Mouse (Mus musculus): Measurements from ENCODE around the gene Cabp4. TPM values are rescaled to one million over a fixed set of nuclear protein-coding genes. Genes with fewer than 3 reads are reported as not detected.

Cabp4 gene
- polyA plus RNA-seq, 1 experiment = 0.10 TPM

DNA sequence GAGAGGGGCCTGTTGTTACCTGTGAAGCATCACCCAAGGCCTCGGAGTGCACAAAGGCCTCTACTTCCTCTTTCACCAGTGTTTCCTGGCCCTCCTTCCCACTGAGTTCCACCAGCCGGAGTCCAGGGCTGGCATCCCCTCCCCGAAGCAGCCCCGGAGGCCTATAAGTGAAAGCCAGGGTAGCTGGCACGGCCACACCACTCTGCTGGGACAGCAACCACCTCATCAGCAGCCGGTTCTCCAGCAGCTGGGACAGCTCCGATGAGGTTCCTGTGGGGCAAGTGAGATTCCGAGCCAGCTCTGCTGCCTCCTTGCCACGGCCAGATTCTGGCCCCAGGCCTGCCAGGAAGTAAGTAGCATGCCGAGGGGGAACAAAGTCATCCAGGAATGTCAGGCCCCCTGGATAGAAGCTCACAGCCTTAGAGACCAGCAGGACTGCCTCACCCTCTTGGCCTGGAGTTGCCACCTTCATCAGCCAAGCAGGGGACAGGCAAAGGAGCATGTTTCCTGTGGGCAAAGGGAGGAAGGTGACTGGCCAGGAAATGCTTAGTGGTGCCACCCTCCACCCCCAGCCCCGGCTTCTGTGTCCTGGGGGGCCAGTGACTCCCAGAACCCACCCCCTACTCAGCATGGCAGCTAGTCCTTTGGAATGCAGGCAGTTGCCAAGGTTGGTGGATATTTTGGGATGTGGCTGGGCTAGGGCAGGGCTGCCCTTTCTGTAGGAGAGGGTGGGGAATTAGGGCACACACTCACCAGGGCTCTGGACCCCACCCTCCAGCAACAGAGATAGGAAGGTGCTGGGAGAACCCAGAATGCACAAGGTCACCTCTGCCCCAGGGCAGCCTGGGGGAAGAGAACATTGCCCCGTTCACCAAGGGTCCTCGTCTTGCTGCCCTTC, 27.8 kb upstream of the Cabp4 start:
- Histone ChIP-seq H3K4me2 (ENCODE audit: low read depth) (peak overlapping the region; percentile 56), H3K4me3 (no peak overlapping the region), H3K36me3 (ENCODE audit: control insufficient read depth, insufficient read depth) (no peaks in the 10 kb centered on the region), H3ac (ENCODE audit: control insufficient read depth, insufficient read length) (no peak overlapping the region), H3K79me2 (ENCODE audit: control insufficient read depth, insufficient read depth) (no peaks in the 10 kb centered on the region), H3K27me3 (ENCODE audit: control insufficient read depth, insufficient read depth, insufficient read length) (no peaks in the 10 kb centered on the region)
- TF ChIP-seq SRF (IDR thresholded peaks at IDR 0.05; ENCODE audit: control insufficient read depth, insufficient read length, low read depth) (no peak), TCF12 (IDR thresholded peaks at IDR 0.05; ENCODE audit: insufficient read depth, poor library complexity, severe bottlenecking) (no peak), POLR2A (IDR thresholded peaks at IDR 0.05; ENCODE audit: insufficient read length, low read depth) (peak; percentile 27), MYOD1 (IDR thresholded peaks at IDR 0.05; ENCODE audit: control insufficient read depth in 1 of 3, insufficient read length in 2 of 3, low read depth in 2 of 3) (peak in 1 of 3 experiments; percentile 51), MYOG (IDR thresholded peaks at IDR 0.05; ENCODE audit: control insufficient read depth in 1 of 3, insufficient read depth in 1 of 3, insufficient read length in 2 of 3, low read depth in 2 of 3) (peak in 1 of 3 experiments; percentile 71), CEBPB (IDR thresholded peaks at IDR 0.05; ENCODE audit: insufficient read depth, poor library complexity, severe bottlenecking) (no peak), USF1 (IDR thresholded peaks at IDR 0.05; ENCODE audit: low read depth) (no peak), E2F4 (IDR thresholded peaks at IDR 0.05; ENCODE audit: insufficient read depth) (no peak), MAX (IDR thresholded peaks at IDR 0.05; ENCODE audit: low read depth) (no peak), REST (IDR thresholded peaks at IDR 0.05; ENCODE audit: insufficient read depth, insufficient read length) (no peak), POLR2AphosphoS2 (IDR thresholded peaks at IDR 0.05; ENCODE audit: insufficient read length, low read depth) (peak; percentile 44)

DNA sequence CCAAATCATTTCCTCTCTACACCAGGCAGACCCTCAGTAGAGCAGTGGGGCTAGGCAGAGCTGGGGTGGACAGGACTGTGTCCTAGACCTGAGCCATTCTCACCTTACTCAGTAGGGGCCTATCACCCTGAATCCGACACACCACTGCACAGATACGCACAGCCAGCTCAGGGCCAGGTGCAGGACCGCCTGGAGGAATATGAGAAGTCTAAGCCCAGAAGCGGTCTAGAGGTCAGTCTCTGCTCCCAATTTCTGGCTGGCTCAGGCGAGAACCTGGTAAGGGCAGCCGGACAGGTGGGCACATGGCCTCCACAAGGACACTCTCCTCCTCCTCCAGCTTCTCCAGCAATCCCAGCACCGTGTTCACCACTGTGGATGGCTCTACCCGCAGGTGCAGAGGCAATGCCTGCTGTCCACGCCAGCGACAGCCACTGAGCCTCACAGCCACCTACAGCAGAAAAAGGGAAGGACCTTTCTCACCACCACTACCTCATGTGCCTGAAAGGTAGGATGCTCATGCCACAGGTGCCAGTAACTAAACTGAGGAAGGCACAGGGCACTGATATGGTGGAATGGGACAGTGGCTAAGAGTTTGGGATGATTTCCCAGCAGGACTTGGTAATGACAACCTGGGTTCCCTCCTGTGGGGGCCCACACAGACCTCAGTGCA, 27.0 kb upstream of the Cabp4 start:
- TF ChIP-seq SRF (IDR thresholded peaks at IDR 0.05; ENCODE audit: control insufficient read depth, insufficient read length, low read depth) = no peak
- peak in 1 of 3 experiments; percentile 17 for TF ChIP-seq MYOD1 (IDR thresholded peaks at IDR 0.05; ENCODE audit: control insufficient read depth in 1 of 3, insufficient read length in 2 of 3, low read depth in 2 of 3)
- peak; percentile 6 for TF ChIP-seq POLR2A (IDR thresholded peaks at IDR 0.05; ENCODE audit: insufficient read length, low read depth)
- no peaks in the 10 kb centered on the region for H3K36me3 ChIP-seq (ENCODE audit: control insufficient read depth, insufficient read depth)
- H3K27me3 ChIP-seq (ENCODE audit: control insufficient read depth, insufficient read depth, insufficient read length) = no peaks in the 10 kb centered on the region
- H3K4me3 ChIP-seq = no peak overlapping the region
- H3K4me2 ChIP-seq (ENCODE audit: low read depth) = peak overlapping the region; percentile 56
- H3K79me2 ChIP-seq (ENCODE audit: control insufficient read depth, insufficient read depth) = no peaks in the 10 kb centered on the region
- H3ac ChIP-seq (ENCODE audit: control insufficient read depth, insufficient read length) = no peak overlapping the region

- Histone ChIP-seq H3ac (ENCODE audit: control insufficient read depth, insufficient read length) (peak overlapping the region; percentile 27), H3K4me3 (peak overlapping the region; percentile 27), H3K4me2 (ENCODE audit: low read depth) (peak overlapping the region; percentile 92), H3K36me3 (ENCODE audit: control insufficient read depth, insufficient read depth) (no peaks in the 10 kb centered on the region), H3K79me2 (ENCODE audit: control insufficient read depth, insufficient read depth) (no peaks in the 10 kb centered on the region), H3K27me3 (ENCODE audit: control insufficient read depth, insufficient read depth, insufficient read length) (no peaks in the 10 kb centered on the region)
- TF ChIP-seq CEBPB (IDR thresholded peaks at IDR 0.05; ENCODE audit: insufficient read depth, poor library complexity, severe bottlenecking) (no peak), MYOD1 (IDR thresholded peaks at IDR 0.05; ENCODE audit: control insufficient read depth in 1 of 3, insufficient read length in 2 of 3, low read depth in 2 of 3) (peak in 1 of 3 experiments; percentile 19)
Observed at GRCm38 (mm10) chr19:4169810-4170209, 26.0 kb upstream of the Cabp4 start.

DNA sequence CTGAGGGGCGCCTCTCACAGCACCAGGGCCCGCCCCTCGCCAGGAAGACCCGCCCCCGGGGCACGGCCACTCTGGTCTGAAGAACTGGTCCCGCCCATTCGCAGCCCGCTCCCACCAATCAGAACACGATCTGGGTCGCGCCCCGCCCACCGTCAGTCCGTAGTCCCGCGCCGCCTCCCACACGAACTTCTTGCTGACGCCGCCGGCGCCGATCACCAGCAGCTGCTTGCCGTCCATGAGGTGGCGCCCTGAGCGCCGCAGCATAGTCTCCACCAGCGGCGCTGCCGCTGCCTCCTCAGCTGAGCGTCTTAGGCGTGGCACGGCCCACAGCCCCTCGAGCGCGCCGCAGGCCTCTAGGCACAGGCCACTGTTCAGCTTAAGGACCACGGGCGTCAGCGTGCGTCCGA, 25.5 kb upstream of the Cabp4 start:
- Histone ChIP-seq H3K27me3 (ENCODE audit: control insufficient read depth, insufficient read depth, insufficient read length) (no peaks in the 10 kb centered on the region), H3K79me2 (ENCODE audit: control insufficient read depth, insufficient read depth) (no peaks in the 10 kb centered on the region), H3K4me2 (ENCODE audit: low read depth) (peak overlapping the region; percentile 92), H3K36me3 (ENCODE audit: control insufficient read depth, insufficient read depth) (no peaks in the 10 kb centered on the region), H3ac (ENCODE audit: control insufficient read depth, insufficient read length) (peak overlapping the region; percentile 27), H3K4me3 (peak overlapping the region; percentile 27)
- TF ChIP-seq TCF12 (IDR thresholded peaks at IDR 0.05; ENCODE audit: insufficient read depth, poor library complexity, severe bottlenecking) = no peak
- TF ChIP-seq MYOD1 (IDR thresholded peaks at IDR 0.05; ENCODE audit: control insufficient read depth in 1 of 3, insufficient read length in 2 of 3, low read depth in 2 of 3) = peak in 2 of 3 experiments; percentile 57 to 85
- no peak for TF ChIP-seq SRF (IDR thresholded peaks at IDR 0.05; ENCODE audit: control insufficient read depth, insufficient read length, low read depth)
- peak; percentile 86 for TF ChIP-seq POLR2A (IDR thresholded peaks at IDR 0.05; ENCODE audit: insufficient read length, low read depth)
- TF ChIP-seq USF1 (IDR thresholded peaks at IDR 0.05; ENCODE audit: low read depth) = no peak
- no peak for TF ChIP-seq E2F4 (IDR thresholded peaks at IDR 0.05; ENCODE audit: insufficient read depth)
- peak; percentile 96 for TF ChIP-seq POLR2AphosphoS2 (IDR thresholded peaks at IDR 0.05; ENCODE audit: insufficient read length, low read depth)
- TF ChIP-seq CEBPB (IDR thresholded peaks at IDR 0.05; ENCODE audit: insufficient read depth, poor library complexity, severe bottlenecking) = no peak
- no peak for TF ChIP-seq TCF3 (IDR thresholded peaks at IDR 0.05; ENCODE audit: insufficient read length, low read depth)
- peak; percentile 39 to 87 (median 71) for TF ChIP-seq MYOG (IDR thresholded peaks at IDR 0.05; ENCODE audit: control insufficient read depth in 1 of 3, insufficient read depth in 1 of 3, insufficient read length in 2 of 3, low read depth in 2 of 3)
- no peak for TF ChIP-seq MAX (IDR thresholded peaks at IDR 0.05; ENCODE audit: low read depth)
- TF ChIP-seq REST (IDR thresholded peaks at IDR 0.05; ENCODE audit: insufficient read depth, insufficient read length) = no peak
